17 mouse cellular contexts compared by ENCODE assay signal in genomic region chr2:78530535-78530934, GRCm38 (mm10).
"Had no signal": no experiment of that assay in that cellular context is flagged by ENCODE, and none has a peak within 500 bp of the region (broad histone marks: within the 10 kb centered on the region; RNA-seq: fewer than 3 reads in every experiment).

No protein-coding gene starts in this region.

- H3K4me2 ChIP-seq: kidney, embryonic 15.5 days; limb, embryonic 13.5 days; midbrain, embryonic 13.5 days had no signal

- H3K27ac ChIP-seq: kidney, embryonic 15.5 days; limb, embryonic 10.5 days; limb, embryonic 13.5 days; midbrain, embryonic 10.5 days; midbrain, embryonic 13.5 days had no signal

- H3K4me3 ChIP-seq: kidney, embryonic 15.5 days; limb, embryonic 10.5 days; limb, embryonic 13.5 days; midbrain, embryonic 10.5 days; midbrain, embryonic 13.5 days; myocyte had no signal

- H3K9ac ChIP-seq: kidney, embryonic 15.5 days; limb, embryonic 13.5 days; midbrain, embryonic 13.5 days had no signal

- H3K27me3 ChIP-seq: kidney, embryonic 15.5 days; limb, embryonic 13.5 days; midbrain, embryonic 13.5 days had no signal

- H3K9me3 ChIP-seq: kidney, embryonic 15.5 days; limb, embryonic 10.5 days; limb, embryonic 13.5 days; midbrain, embryonic 10.5 days; midbrain, embryonic 13.5 days had no signal

- H3K36me3 ChIP-seq: kidney, embryonic 15.5 days; limb, embryonic 10.5 days; limb, embryonic 13.5 days; midbrain, embryonic 10.5 days; midbrain, embryonic 13.5 days had no signal

- DNase-seq: kidney, adult 2 months; kidney, postnatal 10 days; kidney, postnatal 4 days; lung, adult 2 months; lung, postnatal 14 days; lung, postnatal 4 days; thymus, adult 18-20 months; thymus, postnatal 36 days had no signal

- ATAC-seq: inflammation-experienced regulatory T-cells, adult 6 months; intestine, embryonic 16.5 days; midbrain, embryonic 13.5 days; midbrain, embryonic 16.5 days had no signal

- H3K4me1 ChIP-seq: kidney, embryonic 15.5 days; limb, embryonic 10.5 days; midbrain, embryonic 10.5 days; midbrain, embryonic 13.5 days had no signal
